Mouse (Mus musculus) testis, adult 2 months (tissue): Measurements from ENCODE around the gene Wwc1.

Experiments
- CTCF ChIP-seq: fragments of 200-500 bp; IDR thresholded peaks from 2 replicates; pipeline ENCODE4 v1.5.1; 2012; ENCODE audit warnings: low read depth, mild to moderate bottlenecking, inconsistent platforms, low read length, moderate library complexity; ENCODE audit not compliant: control insufficient read depth, insufficient read depth, insufficient replicate concordance
- POLR2A ChIP-seq: fragments of 200-500 bp; IDR thresholded peaks from 2 replicates; pipeline ENCODE4 v1.6.1; 2012; ENCODE audit warnings: low read depth, mild to moderate bottlenecking, inconsistent platforms, low read length, moderate library complexity; ENCODE audit not compliant: control insufficient read depth

- no peak for TF ChIP-seq POLR2A
- TF ChIP-seq CTCF: no peak
Measured at GRCm38 (mm10) chr11:35989967-35990366, 9.6 kb upstream of the Wwc1 start.
